Mouse (Mus musculus): ENCODE data around the gene Dixdc1. TPM values are rescaled to one million over a fixed set of nuclear protein-coding genes. Genes with fewer than 3 reads are reported as not detected.
"Not testable (repeated sequence)": the region's sequence is repeated elsewhere in the genome, so short reads cannot be mapped to it uniquely, and the experiment has no call there.

The Dixdc1 gene
- polyA plus RNA-seq, 2 experiments, result 16.1 to 16.4 TPM

DNA sequence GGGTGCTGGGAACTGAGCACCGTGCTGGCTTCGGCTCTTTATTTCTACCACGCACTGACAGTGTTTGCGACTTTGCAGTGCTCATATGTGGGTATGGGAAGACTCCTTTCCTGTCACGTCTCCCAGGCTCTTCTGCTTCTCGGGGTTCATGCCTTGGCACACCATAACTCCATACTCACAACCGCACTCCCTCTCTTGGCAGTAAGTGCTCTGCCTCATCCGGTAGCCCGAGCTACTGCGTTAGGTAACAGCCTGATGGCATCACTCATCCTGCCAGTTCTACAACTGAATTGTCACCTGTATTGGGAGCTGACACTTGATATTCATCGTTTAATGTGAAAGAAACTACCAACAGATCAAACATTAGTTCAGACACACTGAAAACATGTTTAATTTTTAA, 105.0 kb downstream of the Dixdc1 start:
- H3K9ac ChIP-seq (ENCODE audit: low read depth, low read length, severe bottlenecking), result no peak overlapping the region
- no peak for ATAC-seq (ENCODE audit: low FRiP score, low read depth)

DNA sequence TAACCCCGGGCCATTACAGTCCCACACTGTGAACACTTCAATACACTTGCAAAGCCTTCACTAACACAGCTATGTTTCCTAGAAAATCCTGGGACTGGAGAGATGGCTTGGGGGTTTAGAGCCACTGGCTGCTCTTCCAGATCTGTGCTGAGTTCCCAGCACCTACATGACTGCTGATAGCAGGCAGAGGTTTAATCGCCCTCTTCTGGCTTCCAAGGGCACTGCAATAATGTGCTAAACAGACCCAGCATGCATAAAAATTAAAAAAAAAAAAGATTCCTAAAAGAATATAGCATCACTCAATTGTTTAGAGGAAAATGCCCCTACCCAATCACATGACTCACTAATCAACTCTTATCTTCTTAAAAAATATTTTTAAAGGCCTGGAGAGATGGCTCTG, 106.3 kb downstream of the Dixdc1 start:
- Histone ChIP-seq H3K4me2 (replicated peaks; ENCODE audit: low read depth, low read length, severe bottlenecking) (no peak overlapping the region), H3K4me1 (ENCODE audit: control insufficient read depth, insufficient read depth, low read length) (no peaks in the 10 kb centered on the region), H3K27me3 (ENCODE audit: control insufficient read depth, insufficient read depth, low read length) (no peaks in the 10 kb centered on the region), H3K9me3 (ENCODE audit: control insufficient read depth, low read length) (no peaks in the 10 kb centered on the region), H3K36me3 (ENCODE audit: control insufficient read depth, insufficient read depth, low read length) (peaks cover 41% of the 10 kb centered on the region), H3K9ac (ENCODE audit: low read depth, low read length, severe bottlenecking) (no peak overlapping the region), H3K4me3 (replicated peaks; ENCODE audit: low read length) (no peak overlapping the region), H3K27ac (replicated peaks; ENCODE audit: low read depth, low read length) (no peak overlapping the region)
- no peak for TF ChIP-seq POLR2A (IDR thresholded peaks at IDR 0.05; ENCODE audit: borderline replicate concordance, extremely low read depth, insufficient read depth, insufficient read length)
- 54% methylated on average over 2 of the region's 2 CpGs for WGBS
- no peak for ATAC-seq (ENCODE audit: low FRiP score, low read depth)
- no peak for DNase-seq (ENCODE audit: low spot score)

More for the DNA sequence above, 105.0 kb downstream of the Dixdc1 start:
- Histone ChIP-seq H3K4me3 (replicated peaks; ENCODE audit: low read length) (no peak overlapping the region), H3K36me3 (ENCODE audit: control insufficient read depth, insufficient read depth, low read length) (peaks cover 53% of the 10 kb centered on the region), H3K27me3 (ENCODE audit: control insufficient read depth, insufficient read depth, low read length) (no peaks in the 10 kb centered on the region), H3K4me2 (replicated peaks; ENCODE audit: low read depth, low read length, severe bottlenecking) (no peak overlapping the region), H3K27ac (replicated peaks; ENCODE audit: low read depth, low read length) (no peak overlapping the region), H3K4me1 (ENCODE audit: control insufficient read depth, insufficient read depth, low read length) (no peaks in the 10 kb centered on the region), H3K9me3 (ENCODE audit: control insufficient read depth, low read length) (no peaks in the 10 kb centered on the region)
- no peak for TF ChIP-seq POLR2A (IDR thresholded peaks at IDR 0.05; ENCODE audit: borderline replicate concordance, extremely low read depth, insufficient read depth, insufficient read length)
- DNase-seq (ENCODE audit: low spot score), result no peak
- 95% methylated on average over 11 of the region's 11 CpGs for WGBS

DNA sequence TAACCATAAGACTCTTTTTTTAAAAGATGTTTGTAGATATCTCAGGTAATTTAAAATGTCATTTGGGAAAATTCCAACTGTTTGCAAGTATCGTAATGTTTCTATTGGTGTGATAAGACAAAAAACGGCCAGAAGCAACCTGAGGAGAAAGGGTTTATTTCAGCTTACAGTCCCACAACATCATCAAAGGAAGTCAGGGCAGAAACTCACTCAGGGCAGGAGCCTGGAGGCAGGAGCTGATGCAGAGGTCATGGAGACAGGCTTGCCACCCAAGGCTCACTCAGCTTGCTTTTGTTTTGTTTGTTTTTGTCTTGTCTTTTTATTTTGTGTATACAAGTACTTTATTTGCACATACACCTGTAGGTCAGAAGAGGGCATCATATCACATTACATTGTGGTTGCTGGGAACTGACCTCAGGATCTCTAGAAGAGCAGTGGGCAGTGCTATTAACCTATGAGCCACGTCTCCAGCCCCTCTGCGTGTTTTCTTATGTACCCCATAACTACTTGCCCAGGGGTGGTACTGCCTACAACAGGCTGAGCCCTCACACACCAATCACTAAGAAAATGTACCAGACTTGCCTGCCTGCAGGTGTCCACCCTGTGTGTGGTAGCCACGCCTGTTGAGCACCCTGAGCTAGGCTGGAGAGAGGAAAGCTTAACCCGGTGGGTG, 107.2 kb downstream of the Dixdc1 start:
- no peak for DNase-seq (ENCODE audit: low spot score)
- no peak overlapping the region for H3K27ac ChIP-seq (replicated peaks; ENCODE audit: low read depth, low read length)
- H3K9ac ChIP-seq (ENCODE audit: low read depth, low read length, severe bottlenecking), result no peak overlapping the region
- WGBS, result 85% methylated on average over 6 of the region's 6 CpGs
- ATAC-seq (ENCODE audit: low FRiP score, low read depth), result no peak
- no peak overlapping the region for H3K4me3 ChIP-seq (replicated peaks; ENCODE audit: low read length)
- no peaks in the 10 kb centered on the region for H3K4me1 ChIP-seq (ENCODE audit: control insufficient read depth, insufficient read depth, low read length)
- peaks cover 33% of the 10 kb centered on the region for H3K36me3 ChIP-seq (ENCODE audit: control insufficient read depth, insufficient read depth, low read length)
- no peak overlapping the region for H3K4me2 ChIP-seq (replicated peaks; ENCODE audit: low read depth, low read length, severe bottlenecking)
- no peak for TF ChIP-seq POLR2A (IDR thresholded peaks at IDR 0.05; ENCODE audit: borderline replicate concordance, extremely low read depth, insufficient read depth, insufficient read length)
- no peaks in the 10 kb centered on the region for H3K27me3 ChIP-seq (ENCODE audit: control insufficient read depth, insufficient read depth, low read length)
- H3K9me3 ChIP-seq (ENCODE audit: control insufficient read depth, low read length), result no peaks in the 10 kb centered on the region

DNA sequence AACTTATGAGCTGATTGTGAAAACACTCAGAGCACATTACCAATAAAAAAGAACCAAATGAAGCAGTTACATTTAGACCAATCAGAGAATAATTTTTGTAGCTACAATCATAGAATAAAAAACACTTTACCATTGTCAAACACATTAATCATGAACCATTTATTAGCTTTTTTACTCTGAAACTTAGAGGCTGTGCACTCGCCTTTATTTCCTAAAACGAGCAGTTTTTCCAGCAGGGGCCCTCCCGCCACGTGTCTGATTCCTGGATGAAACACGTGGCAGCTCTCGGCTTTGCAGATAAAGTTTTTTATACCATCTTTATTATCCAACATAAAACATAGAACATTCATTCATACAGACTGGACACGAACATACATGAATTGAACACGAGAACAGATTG, 108.4 kb downstream of the Dixdc1 start:
- H3K27ac ChIP-seq (replicated peaks; ENCODE audit: low read depth, low read length); H3K4me2 ChIP-seq (replicated peaks; ENCODE audit: low read depth, low read length, severe bottlenecking); H3K27me3 ChIP-seq (ENCODE audit: control insufficient read depth, insufficient read depth, low read length); H3K9me3 ChIP-seq (ENCODE audit: control insufficient read depth, low read length); H3K4me3 ChIP-seq (replicated peaks; ENCODE audit: low read length); DNase-seq (ENCODE audit: low spot score); ATAC-seq (ENCODE audit: low FRiP score, low read depth); H3K4me1 ChIP-seq (ENCODE audit: control insufficient read depth, insufficient read depth, low read length); H3K9ac ChIP-seq (ENCODE audit: low read depth, low read length, severe bottlenecking): not testable (repeated sequence)
- 82% methylated on average over 6 of the region's 8 CpGs for WGBS
- peaks cover 24% of the 10 kb centered on the region for H3K36me3 ChIP-seq (ENCODE audit: control insufficient read depth, insufficient read depth, low read length)

DNA sequence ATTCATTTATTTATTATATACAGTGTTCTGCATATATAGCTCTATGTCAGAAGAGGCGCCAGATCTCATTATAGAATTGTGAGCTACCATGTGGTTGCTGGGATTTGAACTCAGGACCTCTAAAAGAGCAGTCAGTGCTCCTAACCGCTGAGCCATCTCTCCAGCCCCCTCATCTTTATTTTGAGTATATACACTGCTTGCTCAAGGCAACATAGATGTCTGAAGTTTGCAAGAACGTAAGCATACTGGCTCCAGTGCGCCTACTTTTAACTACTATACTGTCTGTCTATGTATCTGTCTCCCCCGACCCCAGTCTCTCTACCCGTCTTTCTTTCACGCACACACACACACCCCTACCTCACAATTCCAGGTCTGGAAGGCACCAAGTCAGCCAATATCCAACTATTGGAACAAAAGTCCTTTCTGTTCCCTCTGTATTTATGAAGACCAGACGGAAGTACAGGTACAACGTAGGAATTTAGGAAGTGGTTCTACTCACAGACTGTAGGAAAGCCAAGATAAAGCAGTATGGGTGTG, 121.5 kb downstream of the Dixdc1 start:
- peak overlapping the region; percentile 67 for H3K4me3 ChIP-seq (replicated peaks; ENCODE audit: low read length)
- peak overlapping the region; percentile 74 for H3K4me2 ChIP-seq (replicated peaks; ENCODE audit: low read depth, low read length, severe bottlenecking)
- WGBS, result 58% methylated on average over 9 of the region's 9 CpGs

More for the DNA sequence above, 121.5 kb downstream of the Dixdc1 start:
- Histone ChIP-seq H3K9me3 (ENCODE audit: control insufficient read depth, low read length) (no peaks in the 10 kb centered on the region), H3K9ac (ENCODE audit: low read depth, low read length, severe bottlenecking) (no peak overlapping the region), H3K27me3 (ENCODE audit: control insufficient read depth, insufficient read depth, low read length) (no peaks in the 10 kb centered on the region), H3K36me3 (ENCODE audit: control insufficient read depth, insufficient read depth, low read length) (peaks cover 22% of the 10 kb centered on the region), H3K27ac (replicated peaks; ENCODE audit: low read depth, low read length) (no peak overlapping the region), H3K4me1 (ENCODE audit: control insufficient read depth, insufficient read depth, low read length) (peaks cover 8% of the 10 kb centered on the region)
- DNase-seq (ENCODE audit: low spot score) (no peak), ATAC-seq (ENCODE audit: low FRiP score, low read depth) (no peak)
- no peak for TF ChIP-seq POLR2A (IDR thresholded peaks at IDR 0.05; ENCODE audit: borderline replicate concordance, extremely low read depth, insufficient read depth, insufficient read length)

Measured in limb, embryonic 14.5 days (tissue).